Comparison of ENCODE assay signal across 18 mouse cellular contexts in the genomic region with DNA sequence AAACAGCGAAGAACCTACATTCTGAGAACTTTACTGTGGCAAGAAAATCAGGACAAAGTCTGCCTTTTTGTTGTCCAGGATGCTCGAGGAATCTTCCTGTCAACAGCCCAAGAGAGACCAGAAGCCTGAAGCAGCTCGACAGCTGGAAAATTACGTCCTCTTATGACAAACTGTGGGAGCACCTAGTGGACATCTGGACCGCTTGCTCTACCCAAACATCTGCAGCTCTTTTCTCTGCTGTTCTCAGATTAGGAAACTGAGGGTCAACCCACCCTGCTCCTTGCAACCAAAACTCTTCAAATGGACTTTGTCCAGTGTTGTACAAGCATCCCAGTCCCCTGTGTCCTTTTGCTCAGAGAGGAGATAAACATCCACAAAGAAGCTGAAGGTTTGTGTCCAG. TPM values are rescaled to one million over a fixed set of nuclear protein-coding genes. Genes with fewer than 3 reads are reported as not detected.
A peak's percentile ranks its signal among the peaks of the same experiment; 100 is the strongest.
DNase-seq lines count a peak whose midpoint lies in the region; ATAC-seq lines count a peak whose summit lies in the region.
"Had no signal": no experiment of that assay in that cellular context is flagged by ENCODE, and none has a peak within 500 bp of the region (broad histone marks: within the 10 kb centered on the region; RNA-seq: fewer than 3 reads in every experiment).

No protein-coding gene starts in this region.

- ATAC-seq in stomach, embryonic 14.5 days (ENCODE audit: insufficient number of reproducible peaks, insufficient read depth, low FRiP score, low read depth), result no peak
- ATAC-seq: forebrain, postnatal 0 days; midbrain, embryonic 16.5 days had no signal

- H3K36me3 ChIP-seq in stomach, embryonic 14.5 days (ENCODE audit: control insufficient read depth, insufficient read depth, low read length), result no peaks in the 10 kb centered on the region
- H3K36me3 ChIP-seq: heart, embryonic 13.5 days; liver, embryonic 13.5 days; neural tube, embryonic 12.5 days had no signal

- 0 out of 2 replicates have a peak overlapping the region, but pooled peaks have one; percentile 5 for H3K4me2 ChIP-seq in stomach, embryonic 14.5 days (replicated peaks; ENCODE audit: low read depth, low read length)
- H3K4me2 ChIP-seq: heart, embryonic 13.5 days; hindbrain, embryonic 14.5 days; liver, embryonic 13.5 days; neural tube, embryonic 12.5 days had no signal

- no peak overlapping the region; the same call in 1 of the 2 replicates for H3K27ac ChIP-seq in stomach, embryonic 14.5 days (ENCODE audit: low read length)
- H3K27ac ChIP-seq: heart, embryonic 13.5 days; hindbrain, embryonic 14.5 days; liver, embryonic 13.5 days; neural tube, embryonic 12.5 days had no signal

- peak; percentile 47 for DNase-seq in gastrocnemius, adult 18-20 months (ENCODE audit: low spot score)
- no peak for DNase-seq in gastrocnemius, postnatal 10 days
- peak; percentile 5 for DNase-seq in lung, postnatal 36 days
- no peak for DNase-seq in lung, adult 18-20 months
- DNase-seq in heart, postnatal 10 days, result peak; percentile 58 to 62
- DNase-seq in cerebellum, postnatal 10 days, result no peak
- no peak for DNase-seq in cerebellum, postnatal 36 days
- DNase-seq: forebrain, postnatal 0 days; kidney, adult 9 months; layer of hippocampus, adult 9-11 months; liver, embryonic 13.5 days; thymus, adult 18-20 months had no signal

- H3K4me3 ChIP-seq in stomach, embryonic 14.5 days (ENCODE audit: low read depth, low read length), result no peak overlapping the region
- H3K4me3 ChIP-seq: heart, embryonic 13.5 days; liver, embryonic 13.5 days; neural tube, embryonic 12.5 days had no signal

- H3K9ac ChIP-seq in stomach, embryonic 14.5 days (replicated peaks; ENCODE audit: low read depth, low read length), result no peak overlapping the region
- H3K9ac ChIP-seq: forebrain, postnatal 0 days; heart, embryonic 13.5 days; hindbrain, embryonic 14.5 days; liver, embryonic 13.5 days; neural tube, embryonic 12.5 days had no signal

- WGBS in stomach, embryonic 14.5 days, result 39% methylated on average over 5 of the region's 5 CpGs

- H3K9me3 ChIP-seq in stomach, embryonic 14.5 days (ENCODE audit: control insufficient read depth, low read depth, low read length), result no peaks in the 10 kb centered on the region
- H3K9me3 ChIP-seq: heart, embryonic 13.5 days; liver, embryonic 13.5 days; neural tube, embryonic 12.5 days had no signal

- no peaks in the 10 kb centered on the region for H3K27me3 ChIP-seq in stomach, embryonic 14.5 days (ENCODE audit: control insufficient read depth, insufficient read depth, low read length)
- H3K27me3 ChIP-seq: heart, embryonic 13.5 days; liver, embryonic 13.5 days; neural tube, embryonic 12.5 days had no signal

- H3K4me1 ChIP-seq in stomach, embryonic 14.5 days (ENCODE audit: control insufficient read depth, insufficient read depth, low read length), result no peaks in the 10 kb centered on the region
- H3K4me1 ChIP-seq: liver, embryonic 13.5 days; neural tube, embryonic 12.5 days had no signal

- intact Hi-C loops in heart, postnatal 10 days (cut with DNase I), result no loop called here

RNA-seq across cellular contexts. Expression of gene Slc24a5, which starts 43.5 kb away (rescaled TPM):
- not detected for total RNA-seq in gastrocnemius, adult 18-20 months (2021)
- under 1 TPM; 0.29 to 0.63 TPM for total RNA-seq in gastrocnemius, postnatal 10 days (2021)
- total RNA-seq in heart, postnatal 10 days (2021), result 1 to 10 TPM in 1 of 2 experiments, under 1 TPM in 1; 0.89 to 1.5 TPM
- polyA plus RNA-seq in stomach, embryonic 14.5 days (2014; fragmentation: Nextera tagmentation; extraction: Ambion mirVana), result 3.5 and 4.8 TPM in 2 replicates
- total RNA-seq: forebrain, postnatal 0 days; left cerebral cortex, postnatal 36 days had no signal

Comparison
In these comparisons a context has a peak if more than half of its experiments do, and no peak if none do; other contexts are left out.
1. DNase-seq: peak in gastrocnemius, adult 18-20 months (single experiment), lung, postnatal 36 days (single experiment) and heart, postnatal 10 days (2 of 2); none in gastrocnemius, postnatal 10 days (single experiment), lung, adult 18-20 months (0 of 2), cerebellum, postnatal 10 days (0 of 2) and cerebellum, postnatal 36 days (0 of 2).